Mouse (Mus musculus) heart, embryonic 12.5 days (tissue): ENCODE measurements around the gene Mcm2. TPM values are rescaled to one million over a fixed set of nuclear protein-coding genes. Genes with fewer than 3 reads are reported as not detected.

Experiments
- ATAC-seq: fragments of 200-750 bp; cut with Nextera tagmentation; 2 replicates; pipeline ENCODE4 v1.8.0; 2017; ENCODE audit warnings: moderate TSS enrichment, moderate library complexity; ENCODE audit not compliant: insufficient number of reproducible peaks, low FRiP score
- H3K27ac ChIP-seq: fragments of 300-500 bp; sonication (generic); 2 replicates; pipeline ENCODE4 v1.5.1; 2016; ENCODE audit warnings: mild to moderate bottlenecking, moderate library complexity; ENCODE audit not compliant: poor library complexity, severe bottlenecking
- H3K27me3 ChIP-seq: fragments of 300-500 bp; sonication (generic); replicated peaks from 2 replicates; pipeline ENCODE4 v1.6.1; 2016; ENCODE audit warnings: mild to moderate bottlenecking, moderate library complexity
- H3K36me3 ChIP-seq: fragments of 300-500 bp; sonication (generic); 2 replicates; pipeline ENCODE4 v1.6.1; 2016; ENCODE audit warnings: mild to moderate bottlenecking, moderate library complexity
- H3K4me1 ChIP-seq: fragments of 300-500 bp; sonication (generic); replicated peaks from 2 replicates; pipeline ENCODE4 v1.6.1; 2016; ENCODE audit warnings: mild to moderate bottlenecking
- H3K4me2 ChIP-seq: fragments of 300-500 bp; sonication (generic); 2 replicates; pipeline ENCODE4 v1.6.1; 2016; ENCODE audit warnings: mild to moderate bottlenecking, moderate library complexity
- H3K4me3 ChIP-seq: fragments of 300-500 bp; sonication (generic); 2 replicates; pipeline ENCODE4 v1.5.1; 2016; ENCODE audit warnings: mild to moderate bottlenecking
- H3K9ac ChIP-seq: fragments of 300-500 bp; sonication (generic); 2 replicates; pipeline ENCODE4 v1.6.1; 2016; ENCODE audit warnings: mild to moderate bottlenecking, moderate library complexity
- H3K9me3 ChIP-seq: fragments of 300-500 bp; sonication (generic); replicated peaks from 2 replicates; pipeline ENCODE4 v1.6.1; 2016; ENCODE audit warnings: mild to moderate bottlenecking, moderate library complexity
- WGBS: fragments of 180-500 bp; shearing (Covaris S2); methylation state at CpG from one replicate; pipeline ENCODE4 v1.1.7; 2016; 5-methylcytosine and 5-hydroxymethylcytosine counted together
- polyA plus RNA-seq: library from polyadenylated mRNA; unstranded; fragments of >200 nt; fragmentation: Nextera tagmentation; extraction: Ambion mirVana; gene quantifications from 2 replicates; pipeline ENCODE4 v1.2.1, GENCODE M21; 2016

Mcm2 gene
- polyA plus RNA-seq, result 130 TPM in 2 replicates

GRCm38 (mm10) chr6:88898534-88899048, at the start of gene Mcm2:
Mcm2 (minus strand) TSS chr6:88898780.
- Histone ChIP-seq H3K27ac (peak within 1 kb of the TSS; percentile 77), H3K36me3 (peaks cover 36% of the 10 kb centered on the region), H3K27me3 (no peaks in the 10 kb centered on the region), H3K9ac (peak within 1 kb of the TSS; percentile 94), H3K9me3 (no peaks in the 10 kb centered on the region), H3K4me3 (peak within 1 kb of the TSS; percentile 79), H3K4me1 (peaks cover 46% of the 10 kb centered on the region), H3K4me2 (peak within 1 kb of the TSS; percentile 90)
- peak; percentile 81 for ATAC-seq
- WGBS, result under 1% methylated on average over 33 of the region's 33 CpGs

- Histone ChIP-seq H3K9ac (no peak overlapping the region), H3K27me3 (no peaks in the 10 kb centered on the region), H3K4me3 (no peak overlapping the region), H3K27ac (no peak overlapping the region), H3K4me1 (peaks cover 2% of the 10 kb centered on the region), H3K36me3 (no peaks in the 10 kb centered on the region), H3K9me3 (no peaks in the 10 kb centered on the region), H3K4me2 (no peak overlapping the region)
- no peak for ATAC-seq
Observed at GRCm38 (mm10) chr6:88947771-88948170, 49.2 kb upstream of the Mcm2 start.

GRCm38 (mm10) chr6:88946442-88946841, 47.9 kb upstream of the Mcm2 start:
- Histone ChIP-seq H3K4me1 (peaks cover 15% of the 10 kb centered on the region), H3K27ac (no peak overlapping the region), H3K4me3 (no peak overlapping the region), H3K36me3 (no peaks in the 10 kb centered on the region), H3K27me3 (no peaks in the 10 kb centered on the region), H3K9me3 (no peaks in the 10 kb centered on the region), H3K4me2 (no peak overlapping the region), H3K9ac (no peak overlapping the region)
- 79% methylated on average over 6 of the region's 6 CpGs for WGBS
- ATAC-seq, result no peak

GRCm38 (mm10) chr6:88943666-88944065, 45.1 kb upstream of the Mcm2 start:
- Histone ChIP-seq H3K4me2 (no peak overlapping the region), H3K9me3 (no peaks in the 10 kb centered on the region), H3K27me3 (no peaks in the 10 kb centered on the region), H3K27ac (no peak overlapping the region), H3K4me1 (peaks cover 42% of the 10 kb centered on the region), H3K9ac (no peak overlapping the region), H3K4me3 (no peak overlapping the region), H3K36me3 (no peaks in the 10 kb centered on the region)
- no peak for ATAC-seq
- WGBS, result 74% methylated on average over 6 of the region's 6 CpGs

GRCm38 (mm10) chr6:88942595-88942994, 44.0 kb upstream of the Mcm2 start:
- Histone ChIP-seq H3K9me3 (no peaks in the 10 kb centered on the region), H3K4me2 (no peak overlapping the region), H3K4me3 (no peak overlapping the region), H3K27ac (peak overlapping the region; percentile 94; the same call in 1 of the 2 replicates), H3K4me1 (peaks cover 50% of the 10 kb centered on the region), H3K36me3 (no peaks in the 10 kb centered on the region), H3K27me3 (no peaks in the 10 kb centered on the region), H3K9ac (no peak overlapping the region)
- 65% methylated on average over 8 of the region's 8 CpGs for whole genome bisulfite sequencing
- no peak for ATAC-seq

- Histone ChIP-seq H3K9ac (peak overlapping the region; percentile 34; the same call in 1 of the 2 replicates), H3K4me3 (no peak overlapping the region), H3K36me3 (no peaks in the 10 kb centered on the region), H3K4me2 (peak overlapping the region; percentile 20; the same call in 1 of the 2 replicates), H3K4me1 (peaks cover 57% of the 10 kb centered on the region), H3K27ac (peak overlapping the region; percentile 94), H3K9me3 (no peaks in the 10 kb centered on the region), H3K27me3 (no peaks in the 10 kb centered on the region)
- peak; percentile 58 for ATAC-seq
- 27% methylated on average over 4 of the region's 4 CpGs for WGBS
Observed at GRCm38 (mm10) chr6:88941628-88942027, 43.0 kb upstream of the Mcm2 start.

GRCm38 (mm10) chr6:88940090-88940916, 41.7 kb upstream of the Mcm2 start:
- H3K4me1 ChIP-seq, result peaks cover 67% of the 10 kb centered on the region
- 76% methylated on average over 9 of the region's 9 CpGs for WGBS
- no peaks in the 10 kb centered on the region for H3K27me3 ChIP-seq
- peak overlapping the region; percentile 86 for H3K27ac ChIP-seq
- peak overlapping the region; percentile 64 for H3K9ac ChIP-seq
- peak overlapping the region; percentile 23; the same call in 1 of the 2 replicates for H3K4me2 ChIP-seq
- no peaks in the 10 kb centered on the region for H3K36me3 ChIP-seq
- H3K4me3 ChIP-seq, result no peak overlapping the region
- ATAC-seq, result no peak
- H3K9me3 ChIP-seq, result no peaks in the 10 kb centered on the region

- Histone ChIP-seq H3K27me3 (0 out of 2 replicates have a peak, but pooled peaks cover 7% of the 10 kb centered on the region), H3K4me1 (peaks cover 75% of the 10 kb centered on the region), H3K27ac (peak overlapping the region; percentile 86), H3K9me3 (no peaks in the 10 kb centered on the region), H3K9ac (peak overlapping the region; percentile 64), H3K4me3 (no peak overlapping the region), H3K4me2 (peak overlapping the region; percentile 23; the same call in 1 of the 2 replicates), H3K36me3 (no peaks in the 10 kb centered on the region)
- ATAC-seq, result no peak
- WGBS, result 43% methylated on average over 12 of the region's 12 CpGs
Observed at GRCm38 (mm10) chr6:88939281-88940089, 40.9 kb upstream of the Mcm2 start.

GRCm38 (mm10) chr6:88938664-88939055, 40.1 kb upstream of the Mcm2 start:
- H3K27ac ChIP-seq, result peak overlapping the region; percentile 86
- no peak for ATAC-seq
- WGBS, result 52% methylated on average over 5 of the region's 5 CpGs
- no peaks in the 10 kb centered on the region for H3K36me3 ChIP-seq
- no peaks in the 10 kb centered on the region for H3K9me3 ChIP-seq
- H3K4me1 ChIP-seq, result peaks cover 83% of the 10 kb centered on the region
- H3K4me2 ChIP-seq, result no peak overlapping the region
- H3K27me3 ChIP-seq, result 0 out of 2 replicates have a peak, but pooled peaks cover 8% of the 10 kb centered on the region
- H3K4me3 ChIP-seq, result no peak overlapping the region
- H3K9ac ChIP-seq, result no peak overlapping the region

GRCm38 (mm10) chr6:88937971-88938663, 39.5 kb upstream of the Mcm2 start:
- no peak for ATAC-seq
- Histone ChIP-seq H3K9me3 (no peaks in the 10 kb centered on the region), H3K27me3 (peaks cover 8% of the 10 kb centered on the region; the same call in 1 of the 2 replicates), H3K36me3 (no peaks in the 10 kb centered on the region), H3K4me2 (no peak overlapping the region), H3K9ac (no peak overlapping the region), H3K4me1 (peaks cover 85% of the 10 kb centered on the region), H3K4me3 (no peak overlapping the region), H3K27ac (peak overlapping the region; percentile 40; the same call in 1 of the 2 replicates)
- 52% methylated on average over 4 of the region's 4 CpGs for WGBS
